Mouse (Mus musculus): ENCODE data around the gene Prl7b1. TPM values are rescaled to one million over a fixed set of nuclear protein-coding genes. Genes with fewer than 3 reads are reported as not detected.

Gene Prl7b1
- total and polyA plus RNA-seq, 3 experiments: not detected

Other genes starting within 250 kb of the Prl7b1 start
- gene Prl2b1, start 219.7 kb downstream of the Prl7b1 start, total RNA-seq (2012; rRNA removed): not detected in 2 replicates
- not detected for gene Prl2b1, start 219.7 kb downstream of the Prl7b1 start, polyA plus RNA-seq (2012; ENCODE audit: insufficient read depth in 1 of 2, insufficient read length in 2 of 2, low read depth in 1 of 2, low replicate concordance in 2 of 2, missing spikeins in 1 of 2)
- not detected in 2 replicates for gene Prl8a6, start 171.9 kb downstream of the Prl7b1 start, total RNA-seq (2012; rRNA removed)
- not detected for gene Prl8a6, start 171.9 kb downstream of the Prl7b1 start, polyA plus RNA-seq (2012; ENCODE audit: insufficient read depth in 1 of 2, insufficient read length in 2 of 2, low read depth in 1 of 2, low replicate concordance in 2 of 2, missing spikeins in 1 of 2)
- not detected in 2 replicates for gene Prl8a8, start 97.4 kb downstream of the Prl7b1 start, total RNA-seq (2012; rRNA removed)
- not detected for gene Prl8a8, start 97.4 kb downstream of the Prl7b1 start, polyA plus RNA-seq (2012; ENCODE audit: insufficient read depth in 1 of 2, insufficient read length in 2 of 2, low read depth in 1 of 2, low replicate concordance in 2 of 2, missing spikeins in 1 of 2)
- gene Prl8a9, start 46.0 kb downstream of the Prl7b1 start, total RNA-seq (2012; rRNA removed): not detected in 2 replicates
- not detected for gene Prl8a9, start 46.0 kb downstream of the Prl7b1 start, polyA plus RNA-seq (2012; ENCODE audit: insufficient read depth in 1 of 2, insufficient read length in 2 of 2, low read depth in 1 of 2, low replicate concordance in 2 of 2, missing spikeins in 1 of 2)
- gene Prl8a1, start 28.4 kb downstream of the Prl7b1 start, total RNA-seq (2012; rRNA removed): not detected in 2 replicates
- not detected for gene Prl8a1, start 28.4 kb downstream of the Prl7b1 start, polyA plus RNA-seq (2012; ENCODE audit: insufficient read depth in 1 of 2, insufficient read length in 2 of 2, low read depth in 1 of 2, low replicate concordance in 2 of 2, missing spikeins in 1 of 2)
- not detected in 2 replicates for gene Prl7a1, start 31.9 kb upstream of the Prl7b1 start, total RNA-seq (2012; rRNA removed)
- gene Prl7a1, start 31.9 kb upstream of the Prl7b1 start, polyA plus RNA-seq (2012; ENCODE audit: insufficient read depth in 1 of 2, insufficient read length in 2 of 2, low read depth in 1 of 2, low replicate concordance in 2 of 2, missing spikeins in 1 of 2): not detected
- gene Prl7a2, start 57.5 kb upstream of the Prl7b1 start, total RNA-seq (2012; rRNA removed): not detected in 2 replicates
- not detected for gene Prl7a2, start 57.5 kb upstream of the Prl7b1 start, polyA plus RNA-seq (2012; ENCODE audit: insufficient read depth in 1 of 2, insufficient read length in 2 of 2, low read depth in 1 of 2, low replicate concordance in 2 of 2, missing spikeins in 1 of 2)
- gene Prl7d1, start 106.2 kb upstream of the Prl7b1 start, total RNA-seq (2012; rRNA removed): not detected in 2 replicates
- not detected for gene Prl7d1, start 106.2 kb upstream of the Prl7b1 start, polyA plus RNA-seq (2012; ENCODE audit: insufficient read depth in 1 of 2, insufficient read length in 2 of 2, low read depth in 1 of 2, low replicate concordance in 2 of 2, missing spikeins in 1 of 2)
- gene Prl7c1, start 170.2 kb upstream of the Prl7b1 start, total RNA-seq (2012; rRNA removed): not detected in 2 replicates
- not detected for gene Prl7c1, start 170.2 kb upstream of the Prl7b1 start, polyA plus RNA-seq (2012; ENCODE audit: insufficient read depth in 1 of 2, insufficient read length in 2 of 2, low read depth in 1 of 2, low replicate concordance in 2 of 2, missing spikeins in 1 of 2)
- not detected in 2 replicates for gene Prl2a1, start 191.1 kb upstream of the Prl7b1 start, total RNA-seq (2012; rRNA removed)
- gene Prl2a1, start 191.1 kb upstream of the Prl7b1 start, polyA plus RNA-seq (2012; ENCODE audit: insufficient read depth in 1 of 2, insufficient read length in 2 of 2, low read depth in 1 of 2, low replicate concordance in 2 of 2, missing spikeins in 1 of 2): not detected
- gene Prl2c1, start 238.8 kb upstream of the Prl7b1 start, total RNA-seq (2012; rRNA removed): not detected in 2 replicates
- gene Prl2c1, start 238.8 kb upstream of the Prl7b1 start, polyA plus RNA-seq (2012; ENCODE audit: insufficient read depth in 1 of 2, insufficient read length in 2 of 2, low read depth in 1 of 2, low replicate concordance in 2 of 2, missing spikeins in 1 of 2): not detected